Mouse (Mus musculus) limb, embryonic 15.5 days (tissue): ENCODE measurements around the gene Top3a. TPM values are rescaled to one million over a fixed set of nuclear protein-coding genes. Genes with fewer than 3 reads are reported as not detected.

Experiments used
- ATAC-seq: fragments of 200-750 bp; cut with Nextera tagmentation; 2 replicates; pipeline ENCODE4 v1.8.0; 2017; ENCODE audit warnings: low read depth, moderate TSS enrichment; ENCODE audit not compliant: insufficient number of reproducible peaks, low FRiP score, low TSS enrichment
- H3K27ac ChIP-seq: fragments of 300-500 bp; sonication (generic); 2 replicates; pipeline ENCODE4 v1.5.1; 2015; ENCODE audit warnings: moderate library complexity, mild to moderate bottlenecking, inconsistent platforms
- H3K27me3 ChIP-seq: fragments of 300-500 bp; sonication (generic); 2 replicates; pipeline ENCODE4 v1.6.1; 2015; ENCODE audit warnings: inconsistent platforms
- H3K36me3 ChIP-seq: fragments of 300-500 bp; sonication (generic); 2 replicates; pipeline ENCODE4 v1.6.1; 2015; ENCODE audit warnings: inconsistent platforms
- H3K4me1 ChIP-seq: fragments of 300-500 bp; sonication (generic); 2 replicates; pipeline ENCODE4 v1.6.1; 2015; ENCODE audit warnings: inconsistent platforms
- H3K4me2 ChIP-seq: fragments of 300-500 bp; sonication (generic); 2 replicates; pipeline ENCODE4 v1.6.1; 2015; ENCODE audit warnings: mild to moderate bottlenecking, inconsistent platforms
- H3K4me3 ChIP-seq: fragments of 300-500 bp; sonication (generic); 2 replicates; pipeline ENCODE4 v1.5.1; 2015; ENCODE audit warnings: mild to moderate bottlenecking, inconsistent platforms
- H3K9ac ChIP-seq: fragments of 300-500 bp; sonication (generic); 2 replicates; pipeline ENCODE4 v1.6.1; 2015; ENCODE audit warnings: inconsistent platforms
- H3K9me3 ChIP-seq: fragments of 300-500 bp; sonication (generic); 2 replicates; pipeline ENCODE4 v1.6.1; 2016; ENCODE audit warnings: inconsistent platforms
- WGBS: fragments of 180-500 bp; shearing (Covaris S2); methylation state at CpG from one replicate; pipeline ENCODE4 v1.1.7; 2015; 5-methylcytosine and 5-hydroxymethylcytosine counted together
- polyA plus RNA-seq: library from polyadenylated mRNA; unstranded; fragments of >200 nt; fragmentation: Nextera tagmentation; extraction: Ambion mirVana; gene quantifications from 2 replicates; pipeline ENCODE4 v1.2.1, GENCODE M21; 2015

Gene Top3a
- polyA plus RNA-seq, 1 experiment from 2014 or later = 16.0 TPM

DNA sequence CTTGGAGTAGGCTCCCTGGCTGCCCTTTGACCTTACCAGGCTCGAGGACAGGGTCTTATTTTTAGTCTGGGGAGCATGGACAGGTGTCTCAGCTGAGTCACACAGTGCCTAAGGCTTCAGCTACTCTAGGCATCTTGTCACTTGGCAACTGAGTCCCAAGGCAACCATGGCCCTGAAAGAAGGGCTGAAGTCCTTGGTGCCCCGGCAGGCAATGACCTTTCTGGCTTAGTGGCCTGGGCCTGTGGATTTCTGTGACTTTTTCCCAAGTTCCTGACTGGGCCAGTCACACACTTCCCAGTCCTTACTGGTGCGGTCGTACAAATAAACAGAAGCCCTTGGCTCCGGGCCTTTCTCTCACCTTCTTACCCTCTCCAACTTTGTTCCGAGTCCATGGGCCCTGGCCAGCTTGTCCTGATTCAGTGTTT, 47.9 kb downstream of the Top3a start:
- WGBS = 75% methylated on average over 6 of the region's 6 CpGs
- no peak overlapping the region for H3K9ac ChIP-seq
- peaks cover 32% of the 10 kb centered on the region for H3K4me1 ChIP-seq
- H3K36me3 ChIP-seq = peaks cover 36% of the 10 kb centered on the region
- H3K9me3 ChIP-seq = no peaks in the 10 kb centered on the region
- H3K4me2 ChIP-seq = peak overlapping the region; percentile 80
- H3K27me3 ChIP-seq = no peaks in the 10 kb centered on the region
- no peak overlapping the region for H3K27ac ChIP-seq
- H3K4me3 ChIP-seq = peak overlapping the region; percentile 87
- no peak for ATAC-seq

DNA sequence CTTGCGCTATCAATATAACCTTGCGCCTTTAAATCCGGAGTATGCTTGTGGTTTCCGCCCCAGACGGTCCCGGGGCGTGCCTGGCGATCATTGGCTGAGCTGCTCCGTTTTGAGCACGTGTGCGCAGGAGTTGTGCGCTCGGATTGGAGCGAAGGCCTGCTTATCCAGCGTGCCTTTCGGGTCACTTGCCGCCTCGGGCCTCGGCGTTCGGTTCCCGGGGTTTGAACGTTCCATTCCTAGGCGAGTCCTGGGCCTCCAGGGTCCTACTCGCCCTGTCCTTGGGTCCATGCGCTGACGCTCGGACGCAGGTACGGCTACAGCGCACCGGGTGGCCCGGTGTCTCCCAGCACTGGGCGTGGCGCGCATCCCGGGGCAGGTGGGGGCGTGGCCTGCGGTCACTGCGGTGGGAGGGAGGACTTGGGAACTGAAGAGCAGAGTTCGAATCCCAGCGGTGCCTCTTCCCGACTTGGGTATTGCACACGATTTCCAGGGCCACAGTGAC, 48.9 kb downstream of the Top3a start, which contains the start of gene Mief2:
Mief2 (plus strand) TSS at position 139 of the 502 bp plus-strand sequence.
- WGBS = under 1% methylated on average over 44 of the region's 44 CpGs
- Histone ChIP-seq H3K4me3 (peak within 1 kb of the TSS; percentile 87), H3K9me3 (no peaks in the 10 kb centered on the region), H3K4me2 (peak within 1 kb of the TSS; percentile 80), H3K27ac (peak within 1 kb of the TSS; percentile 91), H3K36me3 (peaks cover 41% of the 10 kb centered on the region), H3K9ac (peak within 1 kb of the TSS; percentile 76), H3K27me3 (no peaks in the 10 kb centered on the region), H3K4me1 (peaks cover 32% of the 10 kb centered on the region)
- peak; percentile 88 for ATAC-seq

DNA sequence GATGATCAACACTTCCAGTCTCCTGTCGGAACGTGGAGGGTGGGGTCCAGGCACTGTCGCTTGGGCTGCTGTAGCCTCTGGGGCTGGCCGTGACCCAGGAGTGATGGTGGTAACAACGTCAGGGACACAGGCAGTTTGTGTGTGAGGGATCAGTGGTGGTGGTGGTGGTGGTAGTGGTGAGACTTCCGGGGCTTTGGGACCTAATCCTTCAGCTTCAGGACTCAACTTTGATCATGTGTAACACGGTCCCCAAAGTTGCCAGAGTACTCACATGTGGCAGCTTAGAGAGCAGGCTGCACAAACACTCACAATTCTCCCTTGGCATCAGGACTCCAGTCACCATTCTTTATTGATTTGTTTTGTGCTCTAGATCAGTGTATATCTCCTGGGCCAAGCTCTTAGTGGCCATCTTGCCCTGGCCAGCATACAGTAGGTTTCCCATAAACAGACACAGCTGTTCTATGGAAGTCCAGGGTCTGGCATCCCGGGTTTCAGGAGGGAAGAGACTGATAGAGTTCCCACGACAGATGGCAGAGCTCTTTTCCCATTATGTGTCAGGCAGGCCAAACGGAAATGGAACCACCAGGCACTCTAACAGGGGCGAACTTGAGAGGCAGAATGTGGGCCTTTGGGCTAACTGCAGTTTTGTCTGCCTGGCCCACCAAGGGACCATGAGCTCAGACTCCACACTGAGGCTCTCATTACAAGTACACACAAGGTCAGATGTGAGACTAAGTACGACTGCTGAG, 49.6 kb downstream of the Top3a start:
- peak overlapping the region; percentile 87 for H3K4me3 ChIP-seq
- peak overlapping the region; percentile 80 for H3K4me2 ChIP-seq
- no peaks in the 10 kb centered on the region for H3K27me3 ChIP-seq
- peak overlapping the region; percentile 76 for H3K9ac ChIP-seq
- peaks cover 42% of the 10 kb centered on the region for H3K36me3 ChIP-seq
- WGBS = 4% methylated on average over 12 of the region's 12 CpGs
- H3K9me3 ChIP-seq = no peaks in the 10 kb centered on the region
- H3K4me1 ChIP-seq = peaks cover 32% of the 10 kb centered on the region
- no peak; the same call in 1 of the 2 replicates for ATAC-seq
- peak overlapping the region; percentile 91 for H3K27ac ChIP-seq

DNA sequence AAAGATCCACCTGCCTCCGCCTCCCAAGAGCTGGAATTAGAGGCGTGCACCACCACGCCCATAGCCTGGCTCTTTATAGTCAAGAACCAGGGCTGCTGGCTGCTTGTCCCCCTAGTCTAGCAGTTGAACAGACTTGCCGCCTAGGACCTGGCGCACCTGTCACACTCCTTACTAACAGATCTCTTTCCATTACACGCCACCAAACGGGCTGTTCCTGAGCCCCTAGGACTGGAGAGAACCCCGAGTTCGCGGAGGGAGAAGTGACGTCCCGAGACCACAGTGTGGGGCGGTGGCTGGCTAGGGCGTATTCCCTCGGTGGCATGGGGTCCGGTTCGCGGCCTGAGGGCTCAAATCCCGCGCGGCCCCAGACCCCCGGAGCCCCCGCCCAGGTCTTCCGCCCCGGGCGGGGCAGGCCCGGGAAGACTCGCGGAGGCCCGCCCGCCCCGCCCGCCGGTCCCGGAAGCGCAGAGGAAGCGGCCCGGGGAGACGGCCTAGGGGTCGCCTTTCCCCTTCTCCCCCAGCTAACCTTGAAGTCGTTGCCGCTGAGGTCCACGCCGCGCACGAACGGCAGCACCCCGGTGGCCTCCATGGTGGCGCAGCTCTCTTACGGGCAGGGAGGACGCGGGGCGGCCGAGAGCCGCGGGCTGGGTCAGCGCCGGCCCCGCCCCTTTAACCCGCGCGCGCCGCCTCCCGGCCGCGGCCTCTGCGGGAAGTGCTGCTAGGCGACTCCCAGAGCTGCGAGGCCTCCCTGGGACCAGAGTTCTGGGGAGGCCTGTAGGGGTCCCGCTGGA, 50.4 kb downstream of the Top3a start, which contains the start of gene Flii:
Flii (minus strand) TSS at position 663 of the 791 bp plus-strand sequence.
- peak; percentile 56 for ATAC-seq
- H3K27me3 ChIP-seq = no peaks in the 10 kb centered on the region
- WGBS = under 1% methylated on average over 61 of the region's 71 CpGs
- peak within 1 kb of the TSS; percentile 91 for H3K27ac ChIP-seq
- H3K9me3 ChIP-seq = no peaks in the 10 kb centered on the region
- H3K36me3 ChIP-seq = peaks cover 44% of the 10 kb centered on the region
- H3K9ac ChIP-seq = peak within 1 kb of the TSS; percentile 76
- peak within 1 kb of the TSS; percentile 87 for H3K4me3 ChIP-seq
- H3K4me2 ChIP-seq = peak within 1 kb of the TSS; percentile 80
- peaks cover 32% of the 10 kb centered on the region for H3K4me1 ChIP-seq

DNA sequence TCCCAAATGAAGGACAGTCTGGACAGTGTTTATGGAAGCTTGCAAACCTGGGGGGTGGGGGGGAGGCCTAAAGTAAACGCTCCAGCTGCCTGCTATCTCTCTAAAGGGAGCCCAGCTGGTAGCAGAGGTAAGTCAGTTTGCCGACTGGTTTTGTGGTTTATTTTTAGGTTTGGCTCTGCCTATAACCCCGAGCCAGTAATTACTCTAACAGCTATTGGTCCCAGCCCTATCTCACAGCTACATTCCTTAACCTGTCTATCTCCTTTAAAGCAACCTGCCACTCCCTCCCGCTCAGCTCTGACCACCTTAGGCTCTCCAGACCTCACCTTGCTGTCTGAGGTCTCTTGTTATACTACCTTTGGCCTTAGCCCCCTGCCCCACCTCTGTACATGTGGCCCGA, 57.9 kb downstream of the Top3a start:
- Histone ChIP-seq H3K4me2 (no peak overlapping the region), H3K4me3 (no peak overlapping the region), H3K27me3 (no peaks in the 10 kb centered on the region), H3K27ac (no peak overlapping the region), H3K9ac (no peak overlapping the region), H3K9me3 (no peaks in the 10 kb centered on the region), H3K36me3 (peaks cover 97% of the 10 kb centered on the region), H3K4me1 (no peaks in the 10 kb centered on the region)
- 72% methylated on average over 5 of the region's 5 CpGs for WGBS
- ATAC-seq = no peak

DNA sequence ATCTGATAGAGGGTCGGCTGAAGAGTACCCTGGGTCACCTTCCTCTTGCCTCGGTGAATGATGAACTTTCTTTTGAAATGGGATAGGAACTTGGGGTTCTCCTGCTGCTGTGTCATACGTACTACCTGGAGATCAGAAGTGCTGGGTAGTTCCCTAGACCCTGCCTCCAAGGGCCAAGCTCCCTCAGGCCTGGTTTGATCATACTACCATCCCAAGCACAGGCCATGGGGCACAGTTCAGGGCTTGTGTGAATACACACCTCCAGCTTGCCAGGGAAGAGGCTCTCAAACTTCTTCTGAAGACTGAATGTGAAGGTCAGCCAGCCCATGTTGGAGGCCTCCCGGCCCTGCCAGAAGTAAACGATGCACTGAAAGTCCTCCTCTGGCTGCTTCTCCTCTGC, 61.3 kb downstream of the Top3a start:
- peaks cover 99% of the 10 kb centered on the region for H3K36me3 ChIP-seq
- H3K9ac ChIP-seq = no peak overlapping the region
- no peak overlapping the region for H3K4me2 ChIP-seq
- H3K27me3 ChIP-seq = no peaks in the 10 kb centered on the region
- WGBS = 87% methylated on average over 5 of the region's 5 CpGs
- ATAC-seq = no peak
- H3K4me3 ChIP-seq = no peak overlapping the region
- no peak overlapping the region for H3K27ac ChIP-seq
- no peaks in the 10 kb centered on the region for H3K4me1 ChIP-seq
- H3K9me3 ChIP-seq = no peaks in the 10 kb centered on the region

DNA sequence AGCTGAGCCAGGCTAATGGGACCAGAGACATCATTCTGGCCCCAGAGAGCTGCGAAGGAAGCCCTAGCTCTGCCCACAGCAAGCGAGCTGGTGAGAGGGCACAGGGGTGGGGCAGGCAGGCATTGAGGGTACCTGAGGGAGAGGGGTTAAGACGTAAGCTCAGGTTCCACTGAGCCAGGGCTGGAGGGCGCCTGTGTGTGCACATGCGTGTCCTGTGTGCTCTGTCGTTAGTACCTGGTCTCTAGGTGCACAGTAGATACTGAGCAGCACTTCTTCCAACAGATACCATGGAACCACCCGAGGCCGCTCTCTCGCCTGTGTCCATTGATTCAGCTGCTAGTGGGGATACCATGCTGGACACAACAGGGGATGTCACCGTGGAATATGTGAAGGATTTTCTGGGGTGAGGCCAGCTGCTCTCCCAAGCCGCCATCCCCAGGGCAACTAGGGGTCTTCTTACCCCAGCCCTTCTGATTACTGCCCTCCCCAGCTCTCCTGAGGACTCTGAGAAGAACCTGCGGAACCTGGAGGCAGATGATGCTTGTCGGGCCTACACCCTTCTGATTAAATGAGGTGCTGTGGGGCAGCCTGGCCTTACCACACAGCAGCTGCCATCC, 64.4 kb downstream of the Top3a start:
- no peak for ATAC-seq
- H3K9ac ChIP-seq = no peak overlapping the region
- no peaks in the 10 kb centered on the region for H3K27me3 ChIP-seq
- no peak overlapping the region for H3K4me3 ChIP-seq
- no peaks in the 10 kb centered on the region for H3K9me3 ChIP-seq
- H3K27ac ChIP-seq = no peak overlapping the region
- 91% methylated on average over 13 of the region's 13 CpGs for WGBS
- H3K4me2 ChIP-seq = no peak overlapping the region
- 0 out of 2 replicates have a peak, but pooled peaks cover 1% of the 10 kb centered on the region for H3K4me1 ChIP-seq
- peaks cover 99% of the 10 kb centered on the region for H3K36me3 ChIP-seq

DNA sequence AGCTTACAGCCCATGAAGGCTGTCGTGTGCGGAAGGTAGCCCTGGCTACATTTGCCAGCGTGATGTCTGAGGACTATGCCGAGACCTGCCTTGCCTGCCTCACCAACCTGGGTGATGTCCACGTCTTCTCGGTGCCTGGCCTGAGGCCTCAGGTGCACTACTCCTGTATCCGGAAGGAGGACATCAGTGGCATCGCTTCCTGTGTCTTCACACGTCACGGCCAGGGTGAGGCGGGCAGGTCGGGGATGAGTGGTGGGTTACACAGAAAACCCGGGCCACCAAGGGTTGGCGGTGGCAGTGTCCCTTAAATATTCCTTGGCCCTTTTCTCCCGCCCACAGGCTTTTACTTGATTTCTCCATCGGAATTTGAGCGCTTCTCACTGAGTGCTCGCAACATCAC, 65.1 kb downstream of the Top3a start:
- Histone ChIP-seq H3K9ac (no peak overlapping the region), H3K4me3 (no peak overlapping the region), H3K27me3 (no peaks in the 10 kb centered on the region), H3K4me1 (peaks cover 8% of the 10 kb centered on the region; the same call in 1 of the 2 replicates), H3K9me3 (no peaks in the 10 kb centered on the region), H3K27ac (no peak overlapping the region), H3K36me3 (peaks cover 100% of the 10 kb centered on the region), H3K4me2 (no peak overlapping the region)
- no peak for ATAC-seq
- WGBS = 94% methylated on average over 18 of the region's 18 CpGs

DNA sequence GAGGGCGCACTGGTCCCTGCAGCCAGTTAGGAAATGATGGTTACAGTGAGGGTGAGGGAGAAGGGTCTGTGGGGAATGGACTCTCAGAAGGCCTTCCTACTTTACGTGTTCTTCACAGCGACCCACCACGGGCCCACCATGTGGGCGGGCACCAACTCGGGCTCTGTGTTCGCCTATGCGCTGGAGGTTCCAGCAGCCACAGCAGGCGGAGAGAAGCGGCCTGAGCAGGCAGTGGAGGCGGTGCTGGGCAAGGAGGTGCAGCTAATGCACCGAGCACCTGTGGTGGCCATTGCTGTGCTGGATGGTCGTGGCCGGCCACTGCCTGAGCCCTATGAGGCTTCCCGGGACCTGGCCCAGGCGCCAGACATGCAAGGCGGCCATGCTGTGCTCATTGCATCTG, 65.9 kb downstream of the Top3a start:
- H3K27ac ChIP-seq = no peak overlapping the region
- no peak for ATAC-seq
- no peaks in the 10 kb centered on the region for H3K9me3 ChIP-seq
- no peak overlapping the region for H3K4me3 ChIP-seq
- H3K4me1 ChIP-seq = peaks cover 9% of the 10 kb centered on the region; the same call in 1 of the 2 replicates
- WGBS = 93% methylated on average over 17 of the region's 17 CpGs
- peaks cover 100% of the 10 kb centered on the region for H3K36me3 ChIP-seq
- no peaks in the 10 kb centered on the region for H3K27me3 ChIP-seq
- H3K9ac ChIP-seq = no peak overlapping the region
- no peak overlapping the region for H3K4me2 ChIP-seq

DNA sequence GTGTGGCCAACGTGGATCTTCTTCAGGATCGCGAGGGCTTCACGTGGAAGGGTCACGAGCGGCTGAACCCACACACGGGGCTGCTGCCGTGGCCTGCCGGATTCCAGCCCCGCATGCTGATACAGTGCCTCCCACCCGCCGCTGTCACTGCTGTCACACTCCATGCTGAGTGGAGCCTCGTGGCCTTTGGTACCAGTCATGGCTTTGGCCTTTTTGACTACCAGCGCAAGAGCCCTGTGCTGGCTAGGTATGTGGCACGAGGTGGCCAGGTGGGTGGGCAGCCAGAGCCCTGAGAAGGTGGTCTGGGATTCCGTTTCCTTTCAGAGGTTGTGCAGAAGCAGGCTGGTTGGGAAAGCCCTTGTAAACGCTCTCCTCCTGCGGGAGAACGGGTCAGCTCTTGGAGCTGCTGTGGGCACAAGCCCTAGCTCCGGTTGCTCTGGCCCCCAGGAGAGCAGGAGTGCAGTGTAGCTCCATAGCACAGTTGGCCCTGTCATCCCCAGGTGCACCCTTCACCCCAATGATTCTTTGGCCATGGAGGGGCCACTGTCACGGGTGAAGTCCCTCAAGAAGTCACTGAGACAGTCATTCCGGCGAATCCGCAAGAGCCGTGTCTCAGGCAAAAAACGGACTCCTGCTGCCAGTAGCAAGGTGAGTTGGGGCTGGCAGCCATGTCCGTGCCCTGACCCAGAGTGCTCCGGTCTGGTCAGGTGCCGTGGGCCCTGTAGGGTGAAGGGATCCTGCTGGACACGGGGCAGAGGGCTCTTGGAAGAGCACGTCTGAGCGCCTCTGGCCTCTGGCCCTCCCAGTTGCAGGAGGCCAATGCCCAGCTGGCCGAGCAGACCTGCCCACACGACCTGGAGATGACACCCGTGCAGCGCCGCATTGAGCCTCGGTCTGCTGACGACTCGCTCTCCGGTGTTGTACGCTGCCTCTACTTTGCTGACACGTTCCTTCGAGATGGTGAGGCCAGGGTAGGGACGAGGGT, 67.4 kb downstream of the Top3a start:
- H3K9ac ChIP-seq = no peak overlapping the region
- WGBS = 94% methylated on average over 45 of the region's 45 CpGs
- ATAC-seq = no peak
- H3K4me2 ChIP-seq = no peak overlapping the region
- peaks cover 9% of the 10 kb centered on the region; the same call in 1 of the 2 replicates for H3K4me1 ChIP-seq
- peaks cover 99% of the 10 kb centered on the region for H3K36me3 ChIP-seq
- no peaks in the 10 kb centered on the region for H3K9me3 ChIP-seq
- no peaks in the 10 kb centered on the region for H3K27me3 ChIP-seq
- no peak overlapping the region for H3K27ac ChIP-seq
- no peak overlapping the region for H3K4me3 ChIP-seq

DNA sequence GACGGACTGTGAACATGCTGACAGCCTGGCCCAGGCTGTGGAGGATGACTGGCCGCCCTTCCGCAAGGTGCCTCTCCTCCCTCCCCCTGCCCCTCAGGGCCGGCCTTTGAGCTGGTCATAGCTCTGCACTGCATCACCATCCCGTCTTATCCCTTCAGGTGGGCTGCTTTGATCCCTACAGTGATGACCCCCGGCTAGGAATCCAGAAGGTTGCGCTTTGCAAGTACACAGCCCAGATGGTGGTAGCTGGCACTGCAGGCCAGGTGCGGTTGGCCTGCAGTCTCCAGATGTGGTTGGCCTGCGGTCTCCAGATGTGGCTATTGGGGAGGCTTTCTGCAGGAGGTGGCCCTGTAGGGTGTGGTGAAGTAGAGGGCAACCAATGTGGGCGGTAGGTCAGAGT, 68.5 kb downstream of the Top3a start:
- WGBS = 88% methylated on average over 10 of the region's 10 CpGs

More for the DNA sequence above, 68.5 kb downstream of the Top3a start:
- H3K9ac ChIP-seq = no peak overlapping the region
- no peak for ATAC-seq
- no peaks in the 10 kb centered on the region for H3K9me3 ChIP-seq
- peaks cover 99% of the 10 kb centered on the region for H3K36me3 ChIP-seq
- H3K4me1 ChIP-seq = peaks cover 9% of the 10 kb centered on the region; the same call in 1 of the 2 replicates
- no peak overlapping the region for H3K27ac ChIP-seq
- H3K4me3 ChIP-seq = no peak overlapping the region
- H3K27me3 ChIP-seq = no peaks in the 10 kb centered on the region
- H3K4me2 ChIP-seq = no peak overlapping the region
